Mouse (Mus musculus): ENCODE data around the gene Islr2. TPM values are rescaled to one million over a fixed set of nuclear protein-coding genes. Genes with fewer than 3 reads are reported as not detected.

Islr2 gene
- polyA plus RNA-seq, 1 experiment from 2014 or later, result 0.43 TPM

DNA sequence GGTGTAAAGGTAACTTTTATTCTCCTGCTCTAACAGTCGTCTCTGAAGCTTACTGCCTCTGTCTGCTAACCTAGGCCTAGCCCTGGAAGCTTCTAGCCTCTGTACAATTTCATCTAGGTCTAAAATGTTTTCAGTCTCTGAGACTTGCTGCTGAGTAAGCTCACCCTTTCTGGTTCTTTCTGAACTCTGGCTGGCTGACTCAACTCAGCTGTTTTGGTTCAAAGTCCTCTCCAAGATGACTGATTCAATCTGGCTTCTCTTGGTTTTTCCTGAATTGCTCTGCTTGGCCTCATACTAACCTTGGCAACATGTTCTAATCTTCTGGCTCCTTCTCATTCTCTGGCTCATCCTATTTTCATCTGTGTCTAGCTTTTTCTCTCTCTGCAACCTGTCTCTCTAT lies 38.3 kb downstream of the Islr2 start:
- no peaks in the 10 kb centered on the region for H3K4me1 ChIP-seq (replicated peaks; ENCODE audit: control insufficient read depth, insufficient read depth, low read length)
- no peak for DNase-seq (ENCODE audit: low spot score)
- no peak for ATAC-seq (replicated peaks; ENCODE audit: low FRiP score)

GRCm38 (mm10) chr9:58163146-58163545 lies 41.0 kb downstream of the Islr2 start:
- Histone ChIP-seq H3K4me1 (replicated peaks; ENCODE audit: control insufficient read depth, insufficient read depth, low read length) (0 out of 2 replicates have a peak, but pooled peaks cover 2% of the 10 kb centered on the region), H3K4me3 (ENCODE audit: low read depth, low read length) (no peak overlapping the region), H3K4me2 (no peak overlapping the region), H3K36me3 (ENCODE audit: control insufficient read depth, insufficient read depth, low read length) (no peaks in the 10 kb centered on the region), H3K9ac (ENCODE audit: low read depth, low read length) (no peak overlapping the region), H3K27ac (ENCODE audit: low read depth, low read length) (no peak overlapping the region), H3K27me3 (replicated peaks; ENCODE audit: control insufficient read depth, insufficient read depth, low read length) (no peaks in the 10 kb centered on the region), H3K9me3 (ENCODE audit: control insufficient read depth, low read length) (no peaks in the 10 kb centered on the region)
- WGBS, result 58% methylated on average over 5 of the region's 5 CpGs
- ATAC-seq (replicated peaks; ENCODE audit: low FRiP score) (no peak), DNase-seq (ENCODE audit: low spot score) (no peak)

More for the DNA sequence above, 38.3 kb downstream of the Islr2 start:
- no peak overlapping the region for H3K4me3 ChIP-seq (ENCODE audit: low read depth, low read length)
- WGBS, result 63% methylated on average over 1 of the region's 1 CpGs
- H3K27ac ChIP-seq (ENCODE audit: low read depth, low read length), result no peak overlapping the region
- no peak overlapping the region for H3K4me2 ChIP-seq
- H3K27me3 ChIP-seq (replicated peaks; ENCODE audit: control insufficient read depth, insufficient read depth, low read length), result no peaks in the 10 kb centered on the region
- H3K36me3 ChIP-seq (ENCODE audit: control insufficient read depth, insufficient read depth, low read length), result no peaks in the 10 kb centered on the region
- H3K9me3 ChIP-seq (ENCODE audit: control insufficient read depth, low read length), result no peaks in the 10 kb centered on the region
- no peak overlapping the region for H3K9ac ChIP-seq (ENCODE audit: low read depth, low read length)

- WGBS, result 75% methylated on average over 3 of the region's 3 CpGs
- H3K9ac ChIP-seq (ENCODE audit: low read depth, low read length), result no peak overlapping the region
- H3K27ac ChIP-seq (ENCODE audit: low read depth, low read length), result no peak overlapping the region
- peaks cover 6% of the 10 kb centered on the region; the same call in 1 of the 2 replicates for H3K4me1 ChIP-seq (replicated peaks; ENCODE audit: control insufficient read depth, insufficient read depth, low read length)
- H3K4me3 ChIP-seq (ENCODE audit: low read depth, low read length), result no peak overlapping the region
- no peak overlapping the region for H3K4me2 ChIP-seq
- DNase-seq (ENCODE audit: low spot score) (no peak), ATAC-seq (replicated peaks; ENCODE audit: low FRiP score) (no peak)
- no peaks in the 10 kb centered on the region for H3K9me3 ChIP-seq (ENCODE audit: control insufficient read depth, low read length)
- no peaks in the 10 kb centered on the region for H3K27me3 ChIP-seq (replicated peaks; ENCODE audit: control insufficient read depth, insufficient read depth, low read length)
- H3K36me3 ChIP-seq (ENCODE audit: control insufficient read depth, insufficient read depth, low read length), result no peaks in the 10 kb centered on the region
Observed at GRCm38 (mm10) chr9:58162173-58162572, 41.9 kb downstream of the Islr2 start.

GRCm38 (mm10) chr9:58160315-58160714 lies 43.8 kb downstream of the Islr2 start:
- H3K4me2 ChIP-seq, result no peak overlapping the region
- H3K9ac ChIP-seq (ENCODE audit: low read depth, low read length), result no peak overlapping the region
- H3K27me3 ChIP-seq (replicated peaks; ENCODE audit: control insufficient read depth, insufficient read depth, low read length), result no peaks in the 10 kb centered on the region
- H3K36me3 ChIP-seq (ENCODE audit: control insufficient read depth, insufficient read depth, low read length), result no peaks in the 10 kb centered on the region
- DNase-seq (ENCODE audit: low spot score) (no peak), ATAC-seq (replicated peaks; ENCODE audit: low FRiP score) (no peak)
- H3K27ac ChIP-seq (ENCODE audit: low read depth, low read length), result no peak overlapping the region
- 52% methylated on average over 5 of the region's 5 CpGs for WGBS
- no peak overlapping the region for H3K4me3 ChIP-seq (ENCODE audit: low read depth, low read length)
- no peaks in the 10 kb centered on the region for H3K9me3 ChIP-seq (ENCODE audit: control insufficient read depth, low read length)
- peaks cover 6% of the 10 kb centered on the region; the same call in 1 of the 2 replicates for H3K4me1 ChIP-seq (replicated peaks; ENCODE audit: control insufficient read depth, insufficient read depth, low read length)

DNA sequence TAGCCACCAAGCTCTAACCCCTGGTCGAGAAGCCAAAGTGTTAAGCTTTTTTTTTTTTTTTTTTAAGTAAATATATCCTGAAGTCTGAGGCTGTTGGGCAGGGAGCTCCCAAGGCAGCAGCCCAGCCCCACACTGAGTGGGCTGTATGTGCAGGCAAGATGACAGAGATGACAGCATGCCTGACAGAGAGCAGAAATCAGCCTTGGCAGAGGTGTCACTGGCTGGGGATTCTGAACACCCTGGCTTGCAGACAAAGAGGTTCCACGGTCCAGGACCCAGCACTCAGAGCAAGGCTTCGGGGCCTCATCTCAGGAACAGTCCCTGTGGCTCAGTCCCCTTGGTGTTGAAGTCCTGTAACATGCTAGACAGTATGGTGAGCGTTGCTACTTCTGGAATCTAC lies 44.3 kb downstream of the Islr2 start:
- no peak overlapping the region for H3K27ac ChIP-seq (ENCODE audit: low read depth, low read length)
- no peaks in the 10 kb centered on the region for H3K9me3 ChIP-seq (ENCODE audit: control insufficient read depth, low read length)
- no peaks in the 10 kb centered on the region for H3K27me3 ChIP-seq (replicated peaks; ENCODE audit: control insufficient read depth, insufficient read depth, low read length)
- 57% methylated on average over 4 of the region's 4 CpGs for WGBS
- peaks cover 6% of the 10 kb centered on the region; the same call in 1 of the 2 replicates for H3K4me1 ChIP-seq (replicated peaks; ENCODE audit: control insufficient read depth, insufficient read depth, low read length)
- no peak overlapping the region for H3K4me2 ChIP-seq
- DNase-seq (ENCODE audit: low spot score), result no peak
- no peaks in the 10 kb centered on the region for H3K36me3 ChIP-seq (ENCODE audit: control insufficient read depth, insufficient read depth, low read length)
- H3K9ac ChIP-seq (ENCODE audit: low read depth, low read length), result no peak overlapping the region
- H3K4me3 ChIP-seq (ENCODE audit: low read depth, low read length), result no peak overlapping the region
- ATAC-seq (replicated peaks; ENCODE audit: low FRiP score), result no peak

DNA sequence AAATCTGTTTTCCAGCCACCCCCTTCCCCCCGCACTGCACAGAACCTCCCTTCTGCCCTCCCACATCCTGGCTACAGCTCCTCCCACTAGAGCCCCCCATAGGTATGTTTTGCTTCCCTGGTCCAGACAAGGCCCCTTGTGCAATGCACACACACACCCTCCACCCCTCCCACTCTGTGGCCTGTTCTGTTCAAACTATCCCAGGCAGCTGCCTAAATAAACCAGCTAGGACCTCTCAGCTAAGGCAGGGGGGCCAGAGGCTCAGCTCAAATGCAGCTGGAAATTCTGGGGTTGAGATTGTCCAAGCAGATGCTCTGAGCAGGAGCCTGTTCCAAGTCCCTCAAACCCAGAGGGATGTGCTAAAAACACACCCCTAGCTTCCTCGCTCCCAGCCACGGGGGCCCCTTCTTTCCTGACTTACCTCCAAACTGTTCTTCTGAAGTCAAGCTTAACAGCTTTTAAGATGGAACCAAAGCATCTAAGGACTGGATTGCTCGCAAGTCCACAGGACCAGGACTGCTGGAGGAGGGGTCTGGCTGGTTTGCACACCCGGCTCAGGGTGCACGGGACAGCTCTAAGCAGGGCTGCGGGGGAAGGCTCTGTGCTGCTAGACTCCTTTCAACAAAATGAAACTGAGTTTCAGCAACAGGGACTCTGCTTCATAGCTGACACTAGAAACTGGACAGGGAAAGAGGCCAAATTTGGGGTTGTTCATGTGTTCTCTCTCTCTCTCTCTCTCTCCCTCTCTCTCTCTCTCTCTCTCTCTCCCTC lies 45.4 kb downstream of the Islr2 start:
- no peaks in the 10 kb centered on the region for H3K36me3 ChIP-seq (ENCODE audit: control insufficient read depth, insufficient read depth, low read length)
- H3K4me3 ChIP-seq (ENCODE audit: low read depth, low read length), result no peak overlapping the region
- H3K4me1 ChIP-seq (replicated peaks; ENCODE audit: control insufficient read depth, insufficient read depth, low read length), result peaks cover 6% of the 10 kb centered on the region; the same call in 1 of the 2 replicates
- DNase-seq (ENCODE audit: low spot score), result no peak
- WGBS, result 41% methylated on average over 7 of the region's 7 CpGs
- no peak; the same call in 1 of the 2 replicates for ATAC-seq (replicated peaks; ENCODE audit: low FRiP score)
- peak overlapping the region; percentile 65 for H3K27ac ChIP-seq (ENCODE audit: low read depth, low read length)
- no peaks in the 10 kb centered on the region for H3K27me3 ChIP-seq (replicated peaks; ENCODE audit: control insufficient read depth, insufficient read depth, low read length)
- H3K9ac ChIP-seq (ENCODE audit: low read depth, low read length), result no peak overlapping the region
- H3K4me2 ChIP-seq, result peak overlapping the region; percentile 43
- no peaks in the 10 kb centered on the region for H3K9me3 ChIP-seq (ENCODE audit: control insufficient read depth, low read length)

DNA sequence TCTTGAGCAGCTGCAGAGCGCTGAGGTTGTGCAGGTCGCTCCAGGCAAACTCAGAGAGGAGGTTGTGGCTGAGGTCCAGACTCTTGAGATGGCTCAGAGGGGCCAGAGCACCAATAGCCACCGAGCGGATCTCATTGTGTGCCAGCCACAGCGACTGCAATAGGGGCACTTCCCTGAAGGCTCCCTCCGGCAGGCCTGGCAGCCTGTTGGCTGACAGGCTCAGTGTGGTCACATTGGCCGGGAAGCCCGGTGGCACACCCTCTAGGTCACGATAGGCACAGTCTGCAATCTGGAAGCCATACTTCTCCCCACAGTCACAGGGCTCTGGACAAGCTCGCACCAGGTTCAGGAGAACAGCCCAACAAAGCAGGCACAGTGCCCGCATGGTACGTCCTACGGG lies 46.3 kb downstream of the Islr2 start:
- Histone ChIP-seq H3K9me3 (ENCODE audit: control insufficient read depth, low read length) (no peaks in the 10 kb centered on the region), H3K4me1 (replicated peaks; ENCODE audit: control insufficient read depth, insufficient read depth, low read length) (peaks cover 6% of the 10 kb centered on the region; the same call in 1 of the 2 replicates), H3K9ac (ENCODE audit: low read depth, low read length) (no peak overlapping the region), H3K4me3 (ENCODE audit: low read depth, low read length) (no peak overlapping the region), H3K27ac (ENCODE audit: low read depth, low read length) (peak overlapping the region; percentile 65), H3K27me3 (replicated peaks; ENCODE audit: control insufficient read depth, insufficient read depth, low read length) (no peaks in the 10 kb centered on the region), H3K36me3 (ENCODE audit: control insufficient read depth, insufficient read depth, low read length) (no peaks in the 10 kb centered on the region), H3K4me2 (peak overlapping the region; percentile 43)
- ATAC-seq (replicated peaks; ENCODE audit: low FRiP score) (no peak), DNase-seq (ENCODE audit: low spot score) (no peak)
- WGBS, result 82% methylated on average over 13 of the region's 13 CpGs

DNA sequence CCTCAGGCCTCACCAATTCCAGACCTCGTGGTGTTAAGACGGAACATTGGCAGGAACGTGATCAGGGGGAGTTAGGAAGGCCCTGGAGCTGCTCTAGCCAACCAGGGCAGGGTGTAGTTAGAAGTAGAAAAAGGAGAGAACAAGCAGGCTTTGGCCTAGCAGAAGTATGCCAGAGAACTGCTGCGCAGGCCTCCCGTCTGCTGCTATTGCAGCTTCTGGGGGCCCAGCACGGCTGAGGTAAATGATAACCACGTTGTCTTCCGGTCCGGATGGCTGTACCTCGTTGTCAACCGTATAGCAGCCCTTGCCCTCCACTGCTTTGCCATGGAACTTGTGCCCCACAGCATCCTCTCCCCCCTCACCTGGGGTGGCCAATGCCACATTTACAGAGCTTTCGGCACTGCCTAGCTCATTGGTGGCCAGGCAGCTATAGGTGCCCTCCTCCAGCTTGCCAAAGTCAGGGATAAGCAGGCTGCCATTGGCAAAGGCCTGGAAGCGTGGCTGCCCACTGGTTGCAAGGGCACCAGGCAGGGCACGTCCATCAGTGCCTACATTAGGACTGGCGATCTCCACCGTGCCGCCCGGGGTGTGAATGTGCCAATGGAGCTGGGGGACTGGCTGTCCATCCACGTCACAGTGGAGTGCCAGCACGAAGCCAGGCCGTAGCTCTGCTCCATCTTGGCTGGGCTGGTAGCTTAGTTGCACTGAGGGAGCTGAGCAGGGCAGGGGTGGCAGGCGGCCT lies 47.1 kb downstream of the Islr2 start:
- Histone ChIP-seq H3K4me3 (ENCODE audit: low read depth, low read length) (no peak overlapping the region), H3K4me2 (no peak overlapping the region), H3K36me3 (ENCODE audit: control insufficient read depth, insufficient read depth, low read length) (no peaks in the 10 kb centered on the region), H3K27ac (ENCODE audit: low read depth, low read length) (no peak overlapping the region), H3K9ac (ENCODE audit: low read depth, low read length) (no peak overlapping the region), H3K27me3 (replicated peaks; ENCODE audit: control insufficient read depth, insufficient read depth, low read length) (no peaks in the 10 kb centered on the region), H3K9me3 (ENCODE audit: control insufficient read depth, low read length) (no peaks in the 10 kb centered on the region), H3K4me1 (replicated peaks; ENCODE audit: control insufficient read depth, insufficient read depth, low read length) (peaks cover 6% of the 10 kb centered on the region; the same call in 1 of the 2 replicates)
- DNase-seq (ENCODE audit: low spot score) (no peak), ATAC-seq (replicated peaks; ENCODE audit: low FRiP score) (no peak)
- WGBS, result 82% methylated on average over 22 of the region's 22 CpGs
